Mouse (Mus musculus): ENCODE measurements at regions not wholly inside any gene's neighbourhood (a gene's known extent, or its start where the extent isn't known, plus 50 kb on each side); places are given as distances from the start of the nearest gene placed in this dataset.
A peak's percentile ranks its signal among the peaks of the same experiment; 100 is the strongest.

GRCm38 (mm10) chr14:21932771-21933170, 56.6 kb downstream of the Zfp503 start:
- Histone ChIP-seq H3K4me1 (ENCODE audit: control insufficient read depth, insufficient read depth, low read length) (no peaks in the 10 kb centered on the region), H3K4me3 (ENCODE audit: low read depth, low read length) (no peak overlapping the region), H3K9me3 (replicated peaks; ENCODE audit: control insufficient read depth, low read length) (no peaks in the 10 kb centered on the region), H3K9ac (replicated peaks; ENCODE audit: low read length) (no peak overlapping the region), H3K4me2 (ENCODE audit: low read depth, low read length) (no peak overlapping the region), H3K27me3 (ENCODE audit: control insufficient read depth, insufficient read depth, low read length) (no peaks in the 10 kb centered on the region), H3K36me3 (replicated peaks; ENCODE audit: control insufficient read depth, insufficient read depth, low read depth, low read length) (no peaks in the 10 kb centered on the region), H3K27ac (replicated peaks; ENCODE audit: low read depth, low read length) (no peak overlapping the region)
- WGBS: 80% methylated on average over 2 of the region's 2 CpGs
- DNase-seq (ENCODE audit: low spot score): no peak
- no peak for ATAC-seq (replicated peaks; ENCODE audit: insufficient number of reproducible peaks, low FRiP score, low TSS enrichment, low read depth)

GRCm38 (mm10) chr14:21931944-21932343, 57.5 kb downstream of the Zfp503 start:
- 70% methylated on average over 7 of the region's 7 CpGs for WGBS
- H3K27ac ChIP-seq (replicated peaks; ENCODE audit: low read depth, low read length): no peak overlapping the region

GRCm38 (mm10) chr14:21929048-21929447, 60.4 kb downstream of the Zfp503 start:
- no peak for ATAC-seq (replicated peaks; ENCODE audit: insufficient number of reproducible peaks, low FRiP score, low TSS enrichment, low read depth)
- Histone ChIP-seq H3K27me3 (ENCODE audit: control insufficient read depth, insufficient read depth, low read length) (no peaks in the 10 kb centered on the region), H3K9me3 (replicated peaks; ENCODE audit: control insufficient read depth, low read length) (no peaks in the 10 kb centered on the region), H3K4me1 (ENCODE audit: control insufficient read depth, insufficient read depth, low read length) (no peaks in the 10 kb centered on the region), H3K36me3 (replicated peaks; ENCODE audit: control insufficient read depth, insufficient read depth, low read depth, low read length) (no peaks in the 10 kb centered on the region), H3K27ac (replicated peaks; ENCODE audit: low read depth, low read length) (no peak overlapping the region), H3K4me2 (ENCODE audit: low read depth, low read length) (no peak overlapping the region), H3K4me3 (ENCODE audit: low read depth, low read length) (no peak overlapping the region), H3K9ac (replicated peaks; ENCODE audit: low read length) (no peak overlapping the region)
- no peak for DNase-seq (ENCODE audit: low spot score)
- WGBS: 70% methylated on average over 5 of the region's 5 CpGs

More at GRCm38 (mm10) chr14:21931944-21932343, 57.5 kb downstream of the Zfp503 start:
- DNase-seq (ENCODE audit: low spot score): no peak
- Histone ChIP-seq H3K4me2 (ENCODE audit: low read depth, low read length) (no peak overlapping the region), H3K27me3 (ENCODE audit: control insufficient read depth, insufficient read depth, low read length) (no peaks in the 10 kb centered on the region), H3K9me3 (replicated peaks; ENCODE audit: control insufficient read depth, low read length) (no peaks in the 10 kb centered on the region), H3K4me3 (ENCODE audit: low read depth, low read length) (no peak overlapping the region), H3K9ac (replicated peaks; ENCODE audit: low read length) (no peak overlapping the region), H3K4me1 (ENCODE audit: control insufficient read depth, insufficient read depth, low read length) (no peaks in the 10 kb centered on the region), H3K36me3 (replicated peaks; ENCODE audit: control insufficient read depth, insufficient read depth, low read depth, low read length) (no peaks in the 10 kb centered on the region)
- ATAC-seq (replicated peaks; ENCODE audit: insufficient number of reproducible peaks, low FRiP score, low TSS enrichment, low read depth): no peak

- H3K9ac ChIP-seq (replicated peaks; ENCODE audit: low read length): no peak overlapping the region
- H3K4me2 ChIP-seq (ENCODE audit: low read depth, low read length): no peak overlapping the region
- no peaks in the 10 kb centered on the region for H3K4me1 ChIP-seq (ENCODE audit: control insufficient read depth, insufficient read depth, low read length)
- 76% methylated on average over 3 of the region's 3 CpGs for WGBS
- no peak for DNase-seq (ENCODE audit: low spot score)
- no peaks in the 10 kb centered on the region for H3K36me3 ChIP-seq (replicated peaks; ENCODE audit: control insufficient read depth, insufficient read depth, low read depth, low read length)
- no peak for ATAC-seq (replicated peaks; ENCODE audit: insufficient number of reproducible peaks, low FRiP score, low TSS enrichment, low read depth)
- no peak overlapping the region for H3K27ac ChIP-seq (replicated peaks; ENCODE audit: low read depth, low read length)
- no peak overlapping the region for H3K4me3 ChIP-seq (ENCODE audit: low read depth, low read length)
- no peaks in the 10 kb centered on the region for H3K9me3 ChIP-seq (replicated peaks; ENCODE audit: control insufficient read depth, low read length)
- H3K27me3 ChIP-seq (ENCODE audit: control insufficient read depth, insufficient read depth, low read length): no peaks in the 10 kb centered on the region
Measured at GRCm38 (mm10) chr14:21916671-21917070, 67.9 kb upstream of the Comtd1 start.

- H3K27me3 ChIP-seq (ENCODE audit: control insufficient read depth, insufficient read depth, low read length): no peaks in the 10 kb centered on the region
- no peaks in the 10 kb centered on the region for H3K9me3 ChIP-seq (replicated peaks; ENCODE audit: control insufficient read depth, low read length)
- no peak overlapping the region for H3K4me2 ChIP-seq (ENCODE audit: low read depth, low read length)
- H3K9ac ChIP-seq (replicated peaks; ENCODE audit: low read length): no peak overlapping the region
- no peak overlapping the region for H3K27ac ChIP-seq (replicated peaks; ENCODE audit: low read depth, low read length)
- H3K4me1 ChIP-seq (ENCODE audit: control insufficient read depth, insufficient read depth, low read length): no peaks in the 10 kb centered on the region; the same call in 1 of the 2 replicates
- WGBS: 56% methylated on average over 18 of the region's 18 CpGs
- ATAC-seq (replicated peaks; ENCODE audit: insufficient number of reproducible peaks, low FRiP score, low TSS enrichment, low read depth): no peak
- no peaks in the 10 kb centered on the region for H3K36me3 ChIP-seq (replicated peaks; ENCODE audit: control insufficient read depth, insufficient read depth, low read depth, low read length)
- DNase-seq (ENCODE audit: low spot score): peak; percentile 22
- no peak overlapping the region for H3K4me3 ChIP-seq (ENCODE audit: low read depth, low read length)
Measured at GRCm38 (mm10) chr14:21904498-21905395, 56.0 kb upstream of the Comtd1 start.

- Histone ChIP-seq H3K27me3 (ENCODE audit: control insufficient read depth, insufficient read depth, low read length) (no peaks in the 10 kb centered on the region), H3K27ac (replicated peaks; ENCODE audit: low read depth, low read length) (0 out of 2 replicates have a peak overlapping the region, but pooled peaks have one; percentile 14), H3K4me2 (ENCODE audit: low read depth, low read length) (no peak overlapping the region), H3K9me3 (replicated peaks; ENCODE audit: control insufficient read depth, low read length) (no peaks in the 10 kb centered on the region), H3K9ac (replicated peaks; ENCODE audit: low read length) (no peak overlapping the region), H3K4me3 (ENCODE audit: low read depth, low read length) (no peak overlapping the region), H3K4me1 (ENCODE audit: control insufficient read depth, insufficient read depth, low read length) (no peaks in the 10 kb centered on the region; the same call in 1 of the 2 replicates), H3K36me3 (replicated peaks; ENCODE audit: control insufficient read depth, insufficient read depth, low read depth, low read length) (no peaks in the 10 kb centered on the region)
- DNase-seq (ENCODE audit: low spot score): peak; percentile 65
- 29% methylated on average over 23 of the region's 23 CpGs for WGBS
- ATAC-seq (replicated peaks; ENCODE audit: insufficient number of reproducible peaks, low FRiP score, low TSS enrichment, low read depth): peak; percentile 82
Measured at GRCm38 (mm10) chr14:21903562-21904497, 55.1 kb upstream of the Comtd1 start.

GRCm38 (mm10) chr14:21902856-21903255, 54.1 kb upstream of the Comtd1 start:
- DNase-seq (ENCODE audit: low spot score) (no peak), ATAC-seq (replicated peaks; ENCODE audit: insufficient number of reproducible peaks, low FRiP score, low TSS enrichment, low read depth) (no peak)
- H3K36me3 ChIP-seq (replicated peaks; ENCODE audit: control insufficient read depth, insufficient read depth, low read depth, low read length): no peaks in the 10 kb centered on the region
- H3K4me2 ChIP-seq (ENCODE audit: low read depth, low read length): no peak overlapping the region
- H3K27me3 ChIP-seq (ENCODE audit: control insufficient read depth, insufficient read depth, low read length): no peaks in the 10 kb centered on the region
- 50% methylated on average over 1 of the region's 1 CpGs for WGBS
- no peak overlapping the region for H3K4me3 ChIP-seq (ENCODE audit: low read depth, low read length)
- H3K9me3 ChIP-seq (replicated peaks; ENCODE audit: control insufficient read depth, low read length): no peaks in the 10 kb centered on the region
- H3K9ac ChIP-seq (replicated peaks; ENCODE audit: low read length): no peak overlapping the region
- no peaks in the 10 kb centered on the region; the same call in 1 of the 2 replicates for H3K4me1 ChIP-seq (ENCODE audit: control insufficient read depth, insufficient read depth, low read length)
- H3K27ac ChIP-seq (replicated peaks; ENCODE audit: low read depth, low read length): no peak overlapping the region
